Mouse (Mus musculus) lung, postnatal 25 days (tissue): ENCODE measurements at regions not wholly inside any gene's neighbourhood (a gene's known extent, or its start where the extent isn't known, plus 50 kb on each side); places are given as distances from the start of the nearest gene placed in this dataset.

Experiments used
- DNase-seq: peaks from one replicate; pipeline ENCODE4 v3.0.0; 2022; ENCODE audit warnings: low spot score

- DNase-seq: no peak
Observed at GRCm38 (mm10) chr2:146625166-146625751, 113.1 kb upstream of the Ralgapa2 start.

GRCm38 (mm10) chr2:146626531-146626930 lies 114.4 kb upstream of the Ralgapa2 start:
- DNase-seq: no peak

DNA sequence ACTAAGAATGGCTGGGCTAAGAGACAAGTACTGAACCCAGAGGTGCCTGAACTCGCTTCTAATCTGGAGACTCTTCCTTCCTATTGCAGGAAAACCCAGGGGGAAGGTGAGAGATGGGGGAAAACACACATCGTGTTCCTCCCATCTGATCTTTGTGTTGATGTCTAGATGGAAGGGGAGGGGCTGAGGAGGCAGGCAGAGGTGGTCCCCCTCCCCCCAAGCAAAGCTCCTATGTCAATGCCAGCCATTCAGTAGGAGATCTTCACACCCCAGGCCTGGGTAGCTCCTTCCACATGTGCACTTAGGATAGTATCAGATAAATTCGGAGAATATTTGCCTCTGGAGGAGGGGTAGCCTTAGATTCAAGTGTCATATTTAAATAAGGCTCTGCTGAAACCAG lies 118.0 kb upstream of the Ralgapa2 start:
- no peak for DNase-seq

DNA sequence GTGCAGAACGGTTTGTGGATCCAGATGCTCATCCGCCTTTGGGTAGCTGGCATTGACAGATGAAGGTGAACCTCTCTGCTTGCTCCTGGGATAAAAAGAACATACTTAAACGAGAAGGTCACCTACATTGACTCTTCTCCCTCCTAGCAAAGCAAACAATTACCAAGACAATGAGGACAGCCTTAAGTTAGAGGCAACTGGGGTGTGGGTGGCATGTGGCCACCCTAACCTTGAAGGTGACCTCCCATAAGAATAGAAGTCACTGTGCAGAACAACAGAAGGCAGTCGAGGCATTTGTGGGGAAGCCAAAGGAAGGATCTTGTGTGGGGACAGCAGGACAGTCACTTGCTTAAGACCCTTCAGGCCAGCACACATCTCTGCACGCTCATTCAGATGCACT lies 119.0 kb upstream of the Ralgapa2 start:
- no peak for DNase-seq

DNA sequence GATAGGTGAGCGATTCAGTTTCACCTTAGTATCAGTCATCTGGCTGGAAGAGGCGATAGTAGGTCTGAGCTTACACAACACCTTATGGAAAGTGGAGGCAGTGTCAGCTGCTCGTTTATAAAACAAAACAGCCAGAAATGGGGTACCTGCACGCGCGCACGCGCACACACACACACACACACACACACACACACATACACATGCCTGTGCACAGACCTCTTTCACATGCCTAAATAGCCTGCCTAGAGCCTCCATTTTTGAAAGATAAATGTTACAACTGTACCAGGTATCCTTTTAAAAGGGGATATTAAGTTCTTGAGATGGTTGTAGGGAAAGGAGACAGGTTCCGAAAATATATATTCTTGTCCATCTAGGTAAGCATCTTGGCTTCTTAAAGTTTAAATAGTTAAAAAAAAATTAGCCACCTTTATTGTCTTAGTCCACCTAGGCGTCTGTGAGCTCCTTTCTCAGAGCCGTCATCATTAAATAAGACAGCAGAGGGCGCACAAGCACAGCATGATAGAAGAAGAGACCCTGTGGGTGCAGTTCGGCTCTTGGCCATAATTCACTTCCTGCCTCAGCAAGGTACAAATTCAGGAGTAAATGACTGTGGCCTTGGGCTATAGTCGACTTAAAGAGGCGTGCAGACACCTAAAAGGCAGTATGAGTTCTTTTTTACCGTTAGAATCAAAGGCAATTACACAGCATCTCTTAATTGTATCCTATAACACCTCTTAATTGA lies 121.4 kb upstream of the Ralgapa2 start:
- peak; percentile 74 for DNase-seq

DNA sequence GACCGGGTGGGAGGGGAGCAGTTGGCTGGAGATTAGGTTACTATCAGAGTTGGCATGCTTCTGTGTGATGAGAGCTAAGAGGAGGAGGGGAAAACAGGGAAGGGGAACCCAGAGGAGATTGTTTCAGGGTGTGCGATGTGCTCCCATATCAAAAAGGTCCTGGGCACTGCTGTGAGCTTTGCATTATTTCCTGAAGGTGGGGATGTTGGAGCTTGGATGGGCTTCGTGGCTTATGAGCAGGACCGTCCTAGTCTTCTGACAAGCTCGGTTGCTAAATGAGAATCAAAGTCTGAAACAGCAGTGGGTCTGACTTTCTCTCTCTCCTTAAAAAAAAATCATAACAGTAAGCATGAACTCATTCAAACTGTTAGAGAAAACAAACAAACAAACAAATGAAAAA lies 125.4 kb upstream of the Ralgapa2 start:
- DNase-seq: no peak

- DNase-seq: no peak
Observed at GRCm38 (mm10) chr2:146646237-146646972, 134.3 kb upstream of the Ralgapa2 start.

GRCm38 (mm10) chr2:146646973-146647282 lies 134.8 kb upstream of the Ralgapa2 start:
- no peak for DNase-seq

- DNase-seq: no peak
Observed at GRCm38 (mm10) chr2:146661346-146661745, 149.2 kb upstream of the Ralgapa2 start.

- DNase-seq: no peak
Observed at GRCm38 (mm10) chr2:146672761-146673160, 160.6 kb upstream of the Ralgapa2 start.

GRCm38 (mm10) chr2:146681979-146682378 lies 169.8 kb upstream of the Ralgapa2 start:
- DNase-seq: no peak

DNA sequence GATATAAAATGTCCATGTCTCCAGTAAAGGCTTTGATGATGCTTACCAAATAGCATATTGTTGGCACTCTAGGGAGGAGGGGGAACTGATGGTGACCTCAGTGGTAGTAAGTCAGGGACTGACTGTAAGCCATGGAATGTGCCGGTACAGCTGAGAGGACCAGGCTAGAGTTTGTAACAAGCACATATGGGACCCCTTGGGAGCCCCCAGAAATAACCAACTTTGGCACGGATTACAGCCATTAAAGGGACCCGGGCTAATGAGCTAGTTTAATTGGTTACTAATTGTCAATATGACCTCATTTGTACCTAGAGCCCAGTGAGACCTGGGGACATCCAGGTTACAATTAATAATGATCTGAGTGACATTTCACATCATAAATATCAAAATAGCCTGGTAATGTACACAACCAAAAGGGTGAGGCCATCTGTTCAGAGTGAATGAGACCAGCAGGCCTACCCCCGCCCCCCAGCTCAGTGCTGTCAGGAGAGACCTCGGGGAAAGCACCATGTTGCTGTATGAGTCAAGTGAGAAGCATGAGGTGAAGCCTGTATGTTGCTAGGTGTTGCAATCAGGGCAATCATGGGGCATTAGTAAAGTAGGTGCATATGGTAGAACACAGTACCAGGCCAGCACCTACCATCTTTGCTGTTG lies 169.7 kb upstream of the Kiz start:
- no peak for DNase-seq

DNA sequence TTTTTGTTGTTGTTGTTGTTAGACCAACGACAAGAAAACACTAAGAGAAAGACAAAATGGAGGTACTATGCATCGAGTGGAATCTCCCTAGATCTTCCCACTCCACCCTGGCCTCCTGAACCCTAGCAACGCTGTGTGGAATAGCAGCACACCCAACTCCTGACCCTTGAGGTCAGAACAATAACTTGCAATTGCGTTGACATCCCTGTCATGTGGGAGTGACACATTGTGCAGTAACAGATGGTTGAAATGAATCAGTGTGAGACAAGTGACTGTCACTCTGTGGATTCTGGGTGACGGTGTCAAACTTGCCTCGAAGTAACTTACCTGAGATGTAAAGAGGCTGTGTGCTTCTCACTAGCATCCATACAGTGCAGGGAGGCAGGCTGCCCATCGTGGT lies 167.1 kb upstream of the Kiz start:
- DNase-seq: no peak

DNA sequence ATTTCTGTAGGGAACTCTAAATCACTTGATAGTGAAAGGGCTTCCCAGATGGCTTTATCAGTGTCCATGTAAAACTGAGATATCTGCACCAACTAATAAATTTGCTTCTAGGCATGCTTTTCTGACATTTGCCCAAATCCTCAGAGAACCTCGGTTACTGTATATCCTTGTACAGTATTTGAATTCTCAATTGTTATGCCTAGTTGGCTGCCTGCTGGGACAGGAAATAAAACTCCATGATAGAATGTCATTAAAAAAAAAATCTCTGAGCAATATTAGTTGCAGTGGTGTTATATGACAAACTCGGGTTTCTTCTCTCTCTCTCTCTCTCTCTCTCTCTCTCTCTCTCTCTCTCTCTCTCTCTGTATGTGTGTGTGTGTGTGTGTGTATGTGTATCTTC lies 162.2 kb upstream of the Kiz start:
- no peak for DNase-seq

- no peak for DNase-seq
Observed at GRCm38 (mm10) chr2:146694041-146694440, 161.6 kb upstream of the Kiz start.

- DNase-seq: no peak
Observed at GRCm38 (mm10) chr2:146696277-146696676, 159.4 kb upstream of the Kiz start.

GRCm38 (mm10) chr2:146696727-146697126 lies 158.9 kb upstream of the Kiz start:
- DNase-seq: no peak

- DNase-seq: no peak
Observed at GRCm38 (mm10) chr2:146710676-146711075, 145.0 kb upstream of the Kiz start.

GRCm38 (mm10) chr2:146721184-146721715 lies 134.4 kb upstream of the Kiz start:
- no peak for DNase-seq

- no peak for DNase-seq
Observed at GRCm38 (mm10) chr2:146722351-146723025, 133.2 kb upstream of the Kiz start.

GRCm38 (mm10) chr2:146723172-146723571 lies 132.5 kb upstream of the Kiz start:
- DNase-seq: no peak

DNA sequence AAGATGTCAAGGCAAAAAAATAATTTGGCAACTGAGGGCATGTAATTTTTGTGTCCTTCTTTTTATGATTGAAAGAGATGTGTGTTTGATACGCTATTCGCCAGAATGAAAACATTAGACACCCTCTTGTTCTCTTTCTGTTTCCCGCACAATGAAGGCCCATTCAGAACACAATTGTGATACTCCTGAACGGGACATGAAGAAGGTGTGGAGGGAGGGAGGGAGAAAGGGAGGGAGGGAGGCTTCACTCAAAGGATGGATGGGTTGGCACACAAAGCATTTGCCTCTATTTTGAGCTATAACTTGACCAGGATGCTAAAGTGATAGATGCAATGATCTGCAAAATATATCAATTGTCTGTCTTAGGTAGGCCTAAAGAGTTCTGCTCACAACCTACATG lies 132.0 kb upstream of the Kiz start:
- no peak for DNase-seq
